Mouse (Mus musculus): ENCODE measurements around the gene Foxn1. TPM values are rescaled to one million over a fixed set of nuclear protein-coding genes. Genes with fewer than 3 reads are reported as not detected.

Gene Foxn1
- polyA plus RNA-seq, 1 experiment, result not detected

DNA sequence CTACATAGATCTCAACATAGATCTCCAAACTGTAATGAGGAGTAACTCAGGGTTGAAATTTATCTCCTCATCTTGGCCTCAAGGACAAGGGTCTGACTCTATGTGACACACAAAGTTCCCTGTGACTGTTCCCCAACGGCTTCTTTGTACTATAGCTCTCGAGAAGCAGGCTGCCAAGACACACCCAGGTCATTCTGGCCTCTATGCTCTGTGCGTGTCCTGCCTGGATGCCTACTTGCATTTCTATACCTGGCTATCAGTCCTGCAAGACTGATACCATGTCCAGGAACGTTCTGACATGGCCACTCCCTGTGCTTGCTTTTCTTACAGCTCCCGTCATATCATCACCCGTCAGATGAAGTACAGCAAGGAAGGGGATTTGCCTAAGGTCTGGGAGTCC lies 15.7 kb upstream of the Foxn1 start:
- H3K4me3 ChIP-seq (ENCODE audit: insufficient read depth, low read length), result no peak overlapping the region
- H3K27ac ChIP-seq (ENCODE audit: insufficient read depth, low read depth, low read length), result no peak overlapping the region
- TF ChIP-seq CTCF (IDR thresholded peaks at IDR 0.05; ENCODE audit: low read depth, low read length) (no peak), POLR2A (IDR thresholded peaks at IDR 0.05; ENCODE audit: borderline replicate concordance, low read depth, low read length) (no peak)
- H3K4me1 ChIP-seq (ENCODE audit: control insufficient read depth, insufficient read depth, low read length), result peaks cover 16% of the 10 kb centered on the region

DNA sequence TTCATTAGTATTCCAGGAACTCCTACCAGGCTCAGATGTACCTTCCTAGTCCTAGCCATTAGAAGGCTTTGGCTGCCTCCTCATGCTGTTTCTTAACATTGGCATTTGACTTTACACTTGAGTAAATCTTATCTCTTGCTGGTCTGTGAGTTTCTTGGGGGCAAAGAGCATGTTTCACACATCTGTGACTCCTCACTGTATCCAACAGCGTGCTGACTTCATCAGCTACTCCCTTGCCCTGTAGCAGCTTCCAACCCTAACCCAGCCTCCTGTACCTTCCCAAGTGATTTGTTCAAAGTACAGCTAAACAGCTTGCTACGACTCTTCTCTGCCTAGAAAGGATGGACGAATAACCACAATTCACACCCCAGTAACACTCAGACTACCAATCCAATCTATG lies 15.1 kb upstream of the Foxn1 start:
- no peak for TF ChIP-seq CTCF (IDR thresholded peaks at IDR 0.05; ENCODE audit: low read depth, low read length)
- no peak for TF ChIP-seq POLR2A (IDR thresholded peaks at IDR 0.05; ENCODE audit: borderline replicate concordance, low read depth, low read length)
- Histone ChIP-seq H3K4me1 (ENCODE audit: control insufficient read depth, insufficient read depth, low read length) (peaks cover 16% of the 10 kb centered on the region), H3K27ac (ENCODE audit: insufficient read depth, low read depth, low read length) (no peak overlapping the region), H3K4me3 (ENCODE audit: insufficient read depth, low read length) (no peak overlapping the region)

DNA sequence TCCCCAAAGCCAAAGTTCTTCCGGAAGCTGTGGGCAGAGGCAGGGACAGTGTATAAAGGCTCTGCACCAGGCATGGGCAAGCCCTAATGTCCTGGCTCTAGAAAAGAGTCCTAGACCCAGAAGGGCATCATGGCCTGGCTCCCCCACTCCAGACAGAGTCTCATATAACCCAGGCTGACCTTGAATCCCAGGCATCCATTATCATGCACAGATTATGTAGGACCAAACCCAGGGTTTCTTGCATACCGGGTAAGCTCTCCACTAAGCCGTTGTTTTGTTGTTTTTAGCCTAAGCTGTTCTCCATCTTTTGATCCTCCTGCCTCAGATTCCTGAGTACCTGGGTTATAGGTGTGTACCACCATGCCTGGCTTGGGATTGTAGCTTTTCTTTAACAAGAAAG lies 14.6 kb upstream of the Foxn1 start:
- no peak overlapping the region for H3K4me3 ChIP-seq (ENCODE audit: insufficient read depth, low read length)

DNA sequence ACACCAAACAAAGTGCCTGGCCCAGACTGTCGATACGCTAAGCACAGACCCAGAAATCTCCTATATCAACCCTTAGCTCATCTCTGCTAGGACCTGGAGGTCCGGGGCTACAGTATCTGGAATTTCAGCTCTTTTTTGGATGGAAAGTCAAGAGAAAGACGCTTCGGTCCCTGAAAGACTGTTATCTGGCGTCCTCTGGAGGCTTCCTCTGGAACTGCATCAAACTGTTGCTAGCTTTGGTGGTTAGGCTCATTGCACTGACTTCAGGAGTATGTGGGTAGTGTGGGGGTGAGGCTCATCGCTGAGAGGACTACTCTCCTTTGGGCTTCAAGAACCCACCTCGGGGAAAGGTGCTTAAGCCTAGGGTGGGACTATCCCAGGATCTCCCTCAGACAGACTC lies 13.3 kb upstream of the Foxn1 start:
- H3K4me3 ChIP-seq (ENCODE audit: insufficient read depth, low read length), result no peak overlapping the region
- TF ChIP-seq POLR2A (IDR thresholded peaks at IDR 0.05; ENCODE audit: borderline replicate concordance, low read depth, low read length), result no peak
- TF ChIP-seq CTCF (IDR thresholded peaks at IDR 0.05; ENCODE audit: low read depth, low read length), result peak; percentile 84
- H3K4me1 ChIP-seq (ENCODE audit: control insufficient read depth, insufficient read depth, low read length), result peaks cover 16% of the 10 kb centered on the region
- no peak overlapping the region; the same call in 1 of the 2 replicates for H3K27ac ChIP-seq (ENCODE audit: insufficient read depth, low read depth, low read length)

More for the DNA sequence above, 14.6 kb upstream of the Foxn1 start:
- peak overlapping the region; percentile 58 for H3K27ac ChIP-seq (ENCODE audit: insufficient read depth, low read depth, low read length)
- TF ChIP-seq POLR2A (IDR thresholded peaks at IDR 0.05; ENCODE audit: borderline replicate concordance, low read depth, low read length) (no peak), CTCF (IDR thresholded peaks at IDR 0.05; ENCODE audit: low read depth, low read length) (no peak)
- peaks cover 16% of the 10 kb centered on the region for H3K4me1 ChIP-seq (ENCODE audit: control insufficient read depth, insufficient read depth, low read length)

DNA sequence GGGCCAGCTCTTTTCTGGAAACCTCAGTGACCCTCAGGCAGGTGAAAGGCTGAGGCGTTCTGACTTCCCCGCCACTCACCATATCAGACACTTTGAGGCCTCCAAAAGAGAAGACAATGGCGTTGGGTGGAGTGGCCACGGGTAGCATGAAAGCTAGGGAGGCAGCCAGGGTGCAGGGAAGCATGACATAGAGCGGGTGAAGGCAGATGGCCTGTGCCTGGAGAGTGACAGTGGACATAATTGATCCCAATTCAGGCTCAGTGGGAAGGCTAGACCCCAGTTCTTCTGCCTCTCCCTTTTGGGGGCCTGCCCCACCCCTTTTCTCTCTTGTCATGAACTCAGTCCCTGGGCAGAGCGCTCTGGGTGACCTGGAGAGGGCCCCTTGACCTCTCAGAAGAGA lies 11.9 kb upstream of the Foxn1 start:
- Histone ChIP-seq H3K4me3 (ENCODE audit: insufficient read depth, low read length) (no peak overlapping the region), H3K4me1 (ENCODE audit: control insufficient read depth, insufficient read depth, low read length) (peaks cover 16% of the 10 kb centered on the region), H3K27ac (ENCODE audit: insufficient read depth, low read depth, low read length) (no peak overlapping the region)
- TF ChIP-seq CTCF (IDR thresholded peaks at IDR 0.05; ENCODE audit: low read depth, low read length) (no peak), POLR2A (IDR thresholded peaks at IDR 0.05; ENCODE audit: borderline replicate concordance, low read depth, low read length) (no peak)

DNA sequence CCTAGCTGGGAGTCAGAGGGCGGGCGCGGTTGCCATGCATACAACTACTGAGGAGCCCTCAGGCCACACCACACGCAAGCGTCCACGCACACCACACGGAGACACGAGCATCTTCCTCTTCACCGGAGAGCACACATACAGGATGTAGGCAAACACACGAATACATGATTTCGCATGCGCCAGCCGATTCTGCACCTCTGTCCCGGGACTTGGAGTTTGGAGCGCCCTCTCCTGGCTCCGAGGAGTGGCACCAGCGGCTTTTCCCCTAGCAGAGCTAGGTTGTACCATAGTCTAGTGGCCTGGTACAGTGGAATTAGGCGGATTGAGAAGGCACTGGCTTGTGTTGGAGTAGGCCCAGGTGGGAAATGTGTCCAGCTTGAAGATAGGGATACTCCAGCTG lies 11.0 kb upstream of the Foxn1 start:
- Histone ChIP-seq H3K4me3 (ENCODE audit: insufficient read depth, low read length) (no peak overlapping the region), H3K27ac (ENCODE audit: insufficient read depth, low read depth, low read length) (no peak overlapping the region), H3K4me1 (ENCODE audit: control insufficient read depth, insufficient read depth, low read length) (peaks cover 16% of the 10 kb centered on the region)
- TF ChIP-seq CTCF (IDR thresholded peaks at IDR 0.05; ENCODE audit: low read depth, low read length), result peak; percentile 73
- no peak for TF ChIP-seq POLR2A (IDR thresholded peaks at IDR 0.05; ENCODE audit: borderline replicate concordance, low read depth, low read length)

DNA sequence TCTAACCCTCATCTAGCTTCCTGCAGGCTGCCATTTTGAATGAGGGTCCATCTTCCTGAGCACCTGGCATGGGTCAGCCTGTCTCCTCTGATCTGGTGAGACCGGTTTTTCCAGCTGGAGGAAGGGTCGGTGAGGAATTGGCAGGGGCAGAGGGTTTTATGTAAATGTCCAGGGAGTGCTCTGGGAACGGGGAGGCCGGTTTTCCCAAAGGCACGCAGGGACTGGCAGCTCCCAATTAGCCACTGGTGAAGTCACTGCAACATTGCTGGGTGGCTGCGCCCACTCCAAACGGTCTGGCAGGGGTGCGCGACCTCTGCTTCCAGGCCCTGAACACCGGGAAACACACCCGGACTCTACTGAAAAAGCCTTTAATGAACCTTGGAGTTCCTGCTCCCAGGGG lies 10.6 kb upstream of the Foxn1 start:
- Histone ChIP-seq H3K4me1 (ENCODE audit: control insufficient read depth, insufficient read depth, low read length) (peaks cover 16% of the 10 kb centered on the region), H3K4me3 (ENCODE audit: insufficient read depth, low read length) (no peak overlapping the region), H3K27ac (ENCODE audit: insufficient read depth, low read depth, low read length) (no peak overlapping the region)
- TF ChIP-seq CTCF (IDR thresholded peaks at IDR 0.05; ENCODE audit: low read depth, low read length) (no peak), POLR2A (IDR thresholded peaks at IDR 0.05; ENCODE audit: borderline replicate concordance, low read depth, low read length) (no peak)

DNA sequence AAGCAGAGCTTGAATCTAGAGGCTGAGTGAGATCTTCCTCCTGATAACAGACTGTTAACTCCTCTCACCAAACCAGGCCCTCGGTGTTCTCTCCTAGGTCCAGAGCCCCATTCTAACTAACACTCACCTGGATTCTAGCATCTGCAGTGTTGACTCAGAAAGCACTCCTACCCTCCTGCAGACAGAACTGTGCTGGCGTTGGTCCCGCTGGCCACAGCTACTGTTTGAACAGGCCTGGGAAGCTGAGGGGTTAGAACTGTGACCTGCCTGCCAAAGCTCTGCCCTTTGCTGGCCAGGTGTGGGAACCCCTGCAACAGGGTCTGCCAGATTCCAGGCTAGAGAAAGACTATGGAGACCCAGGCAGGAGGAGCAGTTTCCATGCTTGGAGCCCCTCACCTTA lies 6.4 kb upstream of the Foxn1 start:
- TF ChIP-seq CTCF (IDR thresholded peaks at IDR 0.05; ENCODE audit: low read depth, low read length) (no peak), POLR2A (IDR thresholded peaks at IDR 0.05; ENCODE audit: borderline replicate concordance, low read depth, low read length) (no peak)
- no peaks in the 10 kb centered on the region for H3K4me1 ChIP-seq (ENCODE audit: control insufficient read depth, insufficient read depth, low read length)
- H3K27ac ChIP-seq (ENCODE audit: insufficient read depth, low read depth, low read length), result no peak overlapping the region
- H3K4me3 ChIP-seq (ENCODE audit: insufficient read depth, low read length), result no peak overlapping the region

DNA sequence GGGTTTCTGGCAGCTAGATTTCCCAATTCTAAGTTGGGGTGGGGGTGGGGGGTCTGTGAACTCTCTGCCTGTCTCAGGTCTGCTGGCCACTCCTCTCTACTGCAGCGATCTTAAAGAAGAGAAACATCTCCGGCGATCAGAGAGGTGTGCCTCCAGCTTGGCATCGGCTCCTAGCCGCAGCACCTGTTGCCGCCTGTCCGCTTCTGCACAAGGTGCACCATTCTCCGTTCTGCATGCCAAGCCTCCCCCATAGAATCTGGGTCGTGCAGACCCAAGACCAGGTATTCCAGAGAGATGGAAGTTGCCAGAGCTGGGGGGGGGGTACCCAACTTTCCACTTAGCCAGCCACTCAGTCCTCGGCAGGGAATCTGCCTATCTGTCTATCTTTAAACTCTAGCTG lies 582 bp downstream of the Foxn1 start:
- TF ChIP-seq POLR2A (IDR thresholded peaks at IDR 0.05; ENCODE audit: borderline replicate concordance, low read depth, low read length) (no peak), CTCF (IDR thresholded peaks at IDR 0.05; ENCODE audit: low read depth, low read length) (no peak)
- Histone ChIP-seq H3K4me1 (ENCODE audit: control insufficient read depth, insufficient read depth, low read length) (peaks cover 18% of the 10 kb centered on the region), H3K27ac (ENCODE audit: insufficient read depth, low read depth, low read length) (no peak overlapping the region), H3K4me3 (ENCODE audit: insufficient read depth, low read length) (no peak overlapping the region)

DNA sequence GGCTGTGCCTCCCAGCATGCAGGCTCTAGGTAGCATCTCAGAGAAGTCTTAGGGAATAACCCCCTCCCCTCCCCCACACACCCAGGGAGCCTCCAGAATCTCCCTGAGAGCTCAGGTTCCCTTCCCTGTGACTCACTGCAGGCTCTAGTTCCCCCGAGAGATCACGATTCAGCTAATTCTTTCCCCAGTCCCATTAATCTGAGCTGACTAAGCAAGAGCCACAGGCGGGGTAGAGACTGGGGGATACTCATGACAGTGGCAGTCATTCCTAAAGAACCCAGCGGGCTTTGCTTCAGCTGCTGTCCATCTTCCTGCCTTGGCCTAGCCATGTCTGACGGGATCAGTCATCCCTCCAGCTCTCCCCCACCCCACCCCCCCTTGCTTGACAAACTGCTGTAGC lies 3.7 kb downstream of the Foxn1 start:
- H3K4me1 ChIP-seq (ENCODE audit: control insufficient read depth, insufficient read depth, low read length), result peaks cover 18% of the 10 kb centered on the region
- no peak for TF ChIP-seq CTCF (IDR thresholded peaks at IDR 0.05; ENCODE audit: low read depth, low read length)
- TF ChIP-seq POLR2A (IDR thresholded peaks at IDR 0.05; ENCODE audit: borderline replicate concordance, low read depth, low read length), result no peak
- H3K27ac ChIP-seq (ENCODE audit: insufficient read depth, low read depth, low read length), result no peak overlapping the region
- H3K4me3 ChIP-seq (ENCODE audit: insufficient read depth, low read length), result no peak overlapping the region

DNA sequence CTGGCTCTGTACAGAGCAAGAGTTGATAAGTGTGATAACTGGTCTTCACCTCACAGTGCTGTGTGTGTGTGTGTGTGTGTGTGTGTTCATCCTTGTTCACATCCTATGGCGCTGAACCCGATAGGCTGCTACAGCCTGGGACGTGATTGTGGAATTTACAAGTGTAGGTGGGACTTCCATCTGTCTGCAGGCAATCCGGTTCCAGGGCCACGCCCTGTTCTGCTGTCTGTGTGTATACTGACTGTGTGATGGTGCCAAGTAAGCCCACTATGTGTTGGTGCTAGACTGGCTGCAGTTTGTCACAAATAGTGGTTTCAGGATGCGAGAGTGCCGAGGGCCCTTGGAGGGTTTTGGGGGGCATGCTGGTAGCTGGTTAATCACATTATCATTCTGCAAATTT lies 4.1 kb downstream of the Foxn1 start:
- H3K4me3 ChIP-seq (ENCODE audit: insufficient read depth, low read length), result no peak overlapping the region

More for the DNA sequence above, 4.1 kb downstream of the Foxn1 start:
- Histone ChIP-seq H3K4me1 (ENCODE audit: control insufficient read depth, insufficient read depth, low read length) (peaks cover 18% of the 10 kb centered on the region), H3K27ac (ENCODE audit: insufficient read depth, low read depth, low read length) (no peak overlapping the region)
- TF ChIP-seq POLR2A (IDR thresholded peaks at IDR 0.05; ENCODE audit: borderline replicate concordance, low read depth, low read length) (no peak), CTCF (IDR thresholded peaks at IDR 0.05; ENCODE audit: low read depth, low read length) (no peak)
